Mouse (Mus musculus) lung, postnatal 0 days (tissue): ENCODE data around the gene Eif3c.

Experiments used
- CTCF ChIP-seq: IDR thresholded peaks from 2 replicates; pipeline ENCODE4 v1.5.1; 2016; ENCODE audit warnings: antibody characterized with exemption, mild to moderate bottlenecking
- EP300 ChIP-seq: IDR thresholded peaks from 2 replicates; pipeline ENCODE4 v1.6.1; 2016; ENCODE audit warnings: antibody characterized with exemption, mild to moderate bottlenecking, control low read depth

DNA sequence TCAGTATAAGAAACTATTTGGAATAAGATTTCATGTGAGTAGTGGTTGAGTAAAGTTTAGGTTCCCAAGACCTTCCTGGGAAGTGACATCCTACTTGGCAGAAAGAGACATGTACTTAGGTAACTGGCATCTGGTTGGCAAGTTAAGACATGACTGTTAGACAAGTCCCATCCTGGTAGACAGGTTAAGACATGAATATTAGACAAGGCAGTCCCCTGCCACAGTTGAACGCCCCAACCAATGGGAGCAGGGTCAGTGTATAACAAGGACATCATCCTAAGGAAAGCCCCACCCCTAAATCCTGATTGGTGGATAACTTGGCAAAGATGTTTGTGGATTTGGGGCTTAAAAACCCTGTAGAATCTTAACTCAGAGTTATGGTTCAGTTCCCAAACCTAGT lies 32.8 kb downstream of the Eif3c start:
- TF ChIP-seq CTCF (no peak), EP300 (no peak)
